23 mouse cellular contexts compared by ENCODE assay signal in genomic region chr10:123200320-123200659, GRCm38 (mm10).
"Had no signal": no experiment of that assay in that cellular context is flagged by ENCODE, and none has a peak within 500 bp of the region (broad histone marks: within the 10 kb centered on the region; RNA-seq: fewer than 3 reads in every experiment).

No protein-coding gene starts in this region.

- H3K4me3 ChIP-seq: intestine, embryonic 15.5 days; kidney, embryonic 15.5 days; limb, embryonic 12.5 days; limb, embryonic 15.5 days; lung, embryonic 15.5 days; megakaryocyte, embryonic 14.5 days; midbrain, embryonic 10.5 days; neural tube, embryonic 12.5 days; neural tube, embryonic 15.5 days; stomach, embryonic 15.5 days had no signal

- H3K4me2 ChIP-seq: intestine, embryonic 15.5 days; kidney, embryonic 15.5 days; limb, embryonic 12.5 days; limb, embryonic 15.5 days; lung, embryonic 15.5 days; neural tube, embryonic 12.5 days; neural tube, embryonic 15.5 days; stomach, embryonic 15.5 days had no signal

- H3K9me3 ChIP-seq: intestine, embryonic 15.5 days; kidney, embryonic 15.5 days; limb, embryonic 12.5 days; limb, embryonic 15.5 days; lung, embryonic 15.5 days; megakaryocyte, embryonic 14.5 days; midbrain, embryonic 10.5 days; neural tube, embryonic 12.5 days; neural tube, embryonic 15.5 days; stomach, embryonic 15.5 days had no signal

- H3K9ac ChIP-seq: intestine, embryonic 15.5 days; kidney, embryonic 15.5 days; limb, embryonic 12.5 days; limb, embryonic 15.5 days; lung, embryonic 15.5 days; neural tube, embryonic 12.5 days; neural tube, embryonic 15.5 days; stomach, embryonic 15.5 days had no signal

- DNase-seq: kidney, adult 11 months; kidney, adult 8-10 months; kidney, postnatal 10 days; kidney, postnatal 36 days; left cerebral cortex, postnatal 4 days; lung, adult 18-20 months; lung, postnatal 10 days; lung, postnatal 36 days; midbrain, embryonic 14.5 days; right cerebral cortex, adult 18-20 months; right cerebral cortex, postnatal 14 days; spleen, adult 18-20 months; thymus, postnatal 25 days had no signal

- H3K36me3 ChIP-seq: intestine, embryonic 15.5 days; kidney, embryonic 15.5 days; limb, embryonic 12.5 days; limb, embryonic 15.5 days; lung, embryonic 15.5 days; midbrain, embryonic 10.5 days; neural tube, embryonic 12.5 days; neural tube, embryonic 15.5 days; stomach, embryonic 15.5 days had no signal

- H3K27ac ChIP-seq: intestine, embryonic 15.5 days; kidney, embryonic 15.5 days; limb, embryonic 12.5 days; limb, embryonic 15.5 days; lung, embryonic 15.5 days; midbrain, embryonic 10.5 days; neural tube, embryonic 12.5 days; neural tube, embryonic 15.5 days; stomach, embryonic 15.5 days had no signal

- ATAC-seq: intestine, embryonic 15.5 days had no signal

- H3K27me3 ChIP-seq: intestine, embryonic 15.5 days; kidney, embryonic 15.5 days; limb, embryonic 12.5 days; limb, embryonic 15.5 days; lung, embryonic 15.5 days; neural tube, embryonic 12.5 days; neural tube, embryonic 15.5 days; stomach, embryonic 15.5 days had no signal

- H3K4me1 ChIP-seq: intestine, embryonic 15.5 days had no signal
